Mouse (Mus musculus) lung, adult 2 months (tissue): ENCODE results near the gene Cmklr1. TPM values are rescaled to one million over a fixed set of nuclear protein-coding genes. Genes with fewer than 3 reads are reported as not detected.

Source experiments
- DNase-seq: peaks from one replicate; pipeline ENCODE4 v3.0.0; 2022
- H3K4me1 ChIP-seq: fragments of 200-500 bp; 2 replicates; pipeline ENCODE4 v1.6.1; 2011; ENCODE audit warnings: low read length; ENCODE audit not compliant: control insufficient read depth, insufficient read depth
- H3K4me3 ChIP-seq: fragments of 200-500 bp; replicated peaks from 2 replicates; pipeline ENCODE3; 2011; ENCODE audit warnings: low read depth, mild to moderate bottlenecking, control low read depth, low read length; ENCODE audit errors: extremely low read depth
- CTCF ChIP-seq: fragments of 200-500 bp; IDR thresholded peaks from 2 replicates; pipeline ENCODE4 v1.5.1; 2011; ENCODE audit warnings: mild to moderate bottlenecking, low read length, control low read depth; ENCODE audit not compliant: insufficient read depth
- POLR2A ChIP-seq: fragments of 200-500 bp; IDR thresholded peaks from 2 replicates; pipeline ENCODE4 v1.6.1; 2011; ENCODE audit warnings: low read depth, mild to moderate bottlenecking, control low read depth, low read length, borderline replicate concordance; ENCODE audit errors: extremely low read depth
- WGBS: fragments of 180-500 bp; shearing (Covaris S2); methylation state at CpG from one replicate; pipeline ENCODE4 v1.1.7; 2018; 5-methylcytosine and 5-hydroxymethylcytosine counted together
- polyA plus RNA-seq: library from polyadenylated mRNA; depleted of rRNA; stranded (reverse); fragments of >200 nt; gene quantifications from 2 replicates; pipeline ENCODE4 v1.2.3, GENCODE M21; 2012

Cmklr1 gene
- polyA plus RNA-seq, 1 experiment, result 271 TPM

DNA sequence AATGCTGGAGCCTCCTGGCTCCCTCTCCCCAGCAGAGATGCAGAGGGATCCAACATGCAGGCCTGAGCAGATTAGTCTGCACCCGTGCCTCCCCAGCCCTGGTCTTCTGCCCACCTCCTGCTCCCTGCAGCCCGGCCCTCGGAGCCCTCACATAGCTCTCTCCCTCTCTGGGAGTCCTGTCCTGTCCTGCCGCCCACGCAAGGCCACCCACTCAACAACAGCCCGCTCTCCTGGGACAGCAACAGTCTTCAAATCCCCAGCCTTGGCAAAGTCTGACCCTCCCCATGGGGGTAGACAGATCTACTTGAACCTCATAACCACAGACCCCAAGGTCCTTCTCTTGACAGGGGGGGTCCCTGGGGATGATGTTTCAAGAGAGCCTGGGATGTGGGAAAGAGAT, 39.7 kb downstream of the Cmklr1 start:
- WGBS, result 64% methylated on average over 6 of the region's 6 CpGs
- TF ChIP-seq CTCF, result no peak
- no peak for TF ChIP-seq POLR2A

DNA sequence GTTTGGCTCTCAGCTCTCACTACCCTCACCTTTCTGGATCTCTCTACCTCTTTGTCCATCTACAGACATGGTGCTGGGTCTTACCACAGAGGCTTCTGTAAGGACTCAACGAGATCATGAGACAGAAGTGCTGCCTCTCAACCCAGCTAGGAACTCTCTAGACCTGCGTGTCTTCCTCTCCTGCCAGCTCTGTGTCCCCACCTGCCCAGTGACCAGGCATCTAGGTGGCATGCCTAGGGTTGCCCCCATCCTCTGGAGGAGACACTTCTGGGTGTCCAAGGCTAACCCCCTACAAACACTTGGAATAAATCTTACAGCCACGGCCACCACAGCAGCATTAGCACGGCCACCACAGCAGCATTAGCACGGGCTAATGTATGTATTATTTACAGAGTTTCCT, 40.3 kb downstream of the Cmklr1 start:
- no peak for TF ChIP-seq CTCF
- TF ChIP-seq POLR2A, result no peak
- WGBS, result 66% methylated on average over 5 of the region's 5 CpGs
- Histone ChIP-seq H3K4me1 (peaks cover 2% of the 10 kb centered on the region), H3K4me3 (no peak overlapping the region)
- DNase-seq, result no peak

More for the DNA sequence above, 39.7 kb downstream of the Cmklr1 start:
- H3K4me1 ChIP-seq, result peaks cover 2% of the 10 kb centered on the region
- no peak overlapping the region for H3K4me3 ChIP-seq
- DNase-seq, result no peak

DNA sequence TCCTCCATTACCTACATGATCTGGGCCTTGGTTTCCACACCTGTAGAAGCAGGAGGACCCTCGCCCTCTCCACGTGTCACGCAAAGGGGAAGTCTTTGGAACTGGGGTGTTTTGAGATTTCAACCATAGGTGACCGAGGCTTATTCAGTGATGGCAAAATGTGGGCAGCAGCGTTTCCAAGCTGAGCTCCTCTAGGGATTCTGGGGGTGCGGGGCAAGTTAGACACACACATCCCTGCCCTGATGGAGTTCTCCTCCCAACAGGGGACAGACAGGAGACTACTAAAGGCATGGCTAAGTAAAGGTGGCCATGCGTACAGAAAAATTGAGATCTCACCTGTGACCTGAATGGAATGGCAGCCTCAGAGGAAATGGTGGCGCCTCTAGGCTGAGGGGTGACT, 41.7 kb downstream of the Cmklr1 start:
- WGBS, result 74% methylated on average over 8 of the region's 8 CpGs
- TF ChIP-seq POLR2A (no peak), CTCF (no peak)
- peaks cover 2% of the 10 kb centered on the region for H3K4me1 ChIP-seq
- no peak overlapping the region for H3K4me3 ChIP-seq
- no peak for DNase-seq

DNA sequence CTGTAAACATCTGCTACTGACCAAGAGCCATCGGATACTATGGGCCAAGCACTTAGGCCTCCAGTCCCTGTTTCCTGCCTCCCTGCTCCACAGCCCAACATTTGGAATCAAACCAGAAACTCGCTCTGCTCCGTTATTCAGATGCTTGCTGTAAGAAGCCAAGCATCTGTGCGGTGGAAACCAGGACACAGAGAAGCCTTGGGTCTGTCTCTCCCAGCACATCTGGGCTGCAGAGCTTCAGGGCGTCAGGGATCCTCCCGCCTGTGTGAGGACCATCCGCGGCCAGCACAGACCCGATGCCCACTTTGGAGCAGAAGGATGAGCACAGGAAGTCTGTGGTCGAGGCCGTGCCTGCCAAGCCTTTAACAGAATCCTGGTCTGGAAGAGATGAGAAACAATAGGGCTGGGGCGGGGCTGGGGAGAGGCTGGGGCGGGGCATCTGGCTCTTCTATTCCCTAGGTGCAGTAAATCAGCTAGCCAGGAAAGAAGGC, 42.2 kb downstream of the Cmklr1 start:
- peaks cover 2% of the 10 kb centered on the region for H3K4me1 ChIP-seq
- no peak overlapping the region for H3K4me3 ChIP-seq
- TF ChIP-seq POLR2A, result no peak
- TF ChIP-seq CTCF, result no peak
- 21% methylated on average over 13 of the region's 13 CpGs for WGBS
- DNase-seq, result no peak

DNA sequence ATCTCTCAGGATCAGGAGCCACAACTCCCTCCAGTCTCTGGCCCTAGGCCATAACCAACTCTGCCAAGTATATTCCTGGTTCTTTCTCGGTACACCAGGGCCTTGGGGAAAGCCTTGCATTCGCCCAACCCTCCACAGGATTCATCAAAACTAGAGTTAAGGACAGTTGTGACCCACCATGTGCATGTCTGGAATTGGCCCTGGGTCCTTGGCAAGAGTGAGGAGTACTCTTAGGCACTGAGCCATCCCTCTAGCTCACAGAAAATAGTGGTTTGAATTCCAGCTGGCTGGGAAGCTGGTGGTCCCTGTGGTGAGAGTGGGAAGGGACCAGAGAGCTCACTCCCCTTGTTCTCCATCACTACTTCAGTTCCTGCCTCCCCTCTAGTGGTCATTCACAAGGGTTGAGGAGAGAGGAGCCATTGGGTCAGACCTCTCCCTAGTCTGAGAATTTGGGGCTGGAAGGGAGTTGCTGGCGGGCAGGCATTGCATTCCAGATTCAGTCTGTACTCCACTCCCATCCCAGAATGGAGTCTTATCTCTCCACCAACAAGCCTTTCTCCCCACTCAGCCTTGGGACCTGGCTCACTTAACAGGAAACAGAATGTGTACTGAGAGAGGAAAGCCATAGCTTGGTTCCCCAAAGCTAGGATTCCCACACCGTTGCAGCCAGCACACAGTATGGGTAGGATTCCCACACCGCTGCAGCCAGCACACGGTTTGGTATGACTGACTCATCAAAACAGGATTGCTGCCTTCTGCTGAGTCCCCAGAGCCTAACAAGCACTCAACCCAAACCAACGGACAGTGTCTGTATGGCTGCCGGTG, 43.1 kb downstream of the Cmklr1 start:
- peaks cover 2% of the 10 kb centered on the region for H3K4me1 ChIP-seq
- DNase-seq, result no peak
- no peak overlapping the region for H3K4me3 ChIP-seq
- 63% methylated on average over 8 of the region's 8 CpGs for WGBS
- TF ChIP-seq POLR2A (no peak), CTCF (no peak)

DNA sequence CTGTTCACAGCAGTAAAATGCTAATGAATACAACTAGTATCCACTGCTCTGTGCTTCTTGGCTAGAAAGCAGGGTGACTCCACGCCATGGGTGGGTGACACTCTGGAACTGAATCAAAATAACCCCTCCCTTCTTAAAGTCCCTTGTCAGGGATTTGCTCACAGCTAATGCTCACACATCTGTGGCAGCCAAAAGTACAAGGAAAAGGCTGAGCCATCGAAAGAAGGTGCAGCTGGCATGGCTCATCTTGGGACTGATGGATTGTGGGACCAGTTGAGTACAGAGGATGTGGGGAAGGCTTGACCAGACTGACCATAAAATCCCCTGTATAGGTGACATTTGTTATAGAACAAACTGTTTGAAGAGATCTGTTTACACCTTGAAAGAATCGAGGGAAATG, 44.1 kb downstream of the Cmklr1 start:
- WGBS, result 56% methylated on average over 3 of the region's 3 CpGs
- no peak overlapping the region for H3K4me3 ChIP-seq
- no peak for DNase-seq
- TF ChIP-seq CTCF, result no peak
- TF ChIP-seq POLR2A, result no peak
- H3K4me1 ChIP-seq, result peaks cover 2% of the 10 kb centered on the region

DNA sequence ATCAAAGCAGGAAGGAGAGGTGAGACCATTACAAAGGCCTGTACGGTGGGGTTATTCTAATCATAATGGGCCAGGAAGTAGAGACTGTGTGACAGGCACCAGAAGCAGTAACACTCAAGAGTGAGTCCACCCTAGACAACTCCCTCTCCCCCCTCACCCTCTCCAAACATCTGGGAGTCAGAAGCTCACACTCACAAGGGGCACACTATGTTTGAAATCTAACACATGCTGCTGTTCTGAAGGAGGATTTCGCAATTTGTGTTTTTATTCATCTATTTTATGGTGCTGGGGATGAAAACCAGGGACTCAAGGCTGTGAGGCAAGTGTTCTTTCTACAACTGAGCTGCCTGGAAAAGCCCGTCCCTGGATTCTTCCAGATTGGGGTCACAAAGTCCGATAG, 45.5 kb downstream of the Cmklr1 start:
- no peak overlapping the region for H3K4me3 ChIP-seq
- no peak for DNase-seq
- 58% methylated on average over 4 of the region's 4 CpGs for WGBS
- H3K4me1 ChIP-seq, result peaks cover 2% of the 10 kb centered on the region
- TF ChIP-seq CTCF, result no peak
- TF ChIP-seq POLR2A, result no peak

DNA sequence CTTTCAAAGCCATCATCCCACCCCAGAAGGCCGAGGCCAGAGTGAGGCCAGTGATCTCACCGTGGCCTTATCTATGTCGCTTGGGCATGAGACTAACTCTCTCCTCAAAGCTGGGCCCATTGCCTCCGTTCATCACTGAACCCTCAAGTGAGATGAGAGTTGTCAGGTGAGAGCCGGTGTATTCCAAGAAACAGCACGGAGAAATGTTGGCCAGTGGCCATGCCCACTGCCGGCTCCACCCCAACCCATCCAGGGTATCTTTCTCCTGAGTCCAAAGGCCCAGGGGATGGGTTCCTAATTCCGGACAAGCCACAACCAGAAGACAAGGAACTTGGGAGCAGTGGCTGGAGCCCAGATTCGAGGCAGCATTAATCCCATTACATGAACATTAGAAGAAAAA, 46.8 kb downstream of the Cmklr1 start:
- DNase-seq, result no peak
- TF ChIP-seq POLR2A (no peak), CTCF (no peak)
- 69% methylated on average over 9 of the region's 9 CpGs for WGBS

DNA sequence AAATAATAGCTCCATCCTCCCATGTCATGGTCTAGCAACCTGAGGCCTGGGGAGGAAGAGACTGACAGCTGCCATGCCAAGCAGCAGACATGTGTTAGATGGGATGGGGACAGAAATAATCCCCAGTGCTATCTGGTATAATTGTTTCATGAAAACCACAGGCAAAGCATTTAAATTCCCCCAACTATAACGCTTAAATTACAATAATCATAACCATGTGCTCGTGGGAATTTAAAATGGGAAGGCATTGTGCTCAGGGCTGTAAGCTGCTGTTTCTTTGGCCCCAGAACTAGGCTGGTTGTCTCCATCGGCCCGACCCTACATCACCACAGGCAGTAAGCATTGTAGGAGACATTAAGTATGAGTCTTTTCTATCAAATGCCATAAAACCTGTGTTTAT, 49.4 kb downstream of the Cmklr1 start:
- TF ChIP-seq CTCF (no peak), POLR2A (no peak)
- DNase-seq, result no peak
- 82% methylated on average over 4 of the region's 4 CpGs for WGBS
- no peaks in the 10 kb centered on the region for H3K4me1 ChIP-seq
- H3K4me3 ChIP-seq, result no peak overlapping the region

More for the DNA sequence above, 46.8 kb downstream of the Cmklr1 start:
- peaks cover 2% of the 10 kb centered on the region for H3K4me1 ChIP-seq
- H3K4me3 ChIP-seq, result no peak overlapping the region

DNA sequence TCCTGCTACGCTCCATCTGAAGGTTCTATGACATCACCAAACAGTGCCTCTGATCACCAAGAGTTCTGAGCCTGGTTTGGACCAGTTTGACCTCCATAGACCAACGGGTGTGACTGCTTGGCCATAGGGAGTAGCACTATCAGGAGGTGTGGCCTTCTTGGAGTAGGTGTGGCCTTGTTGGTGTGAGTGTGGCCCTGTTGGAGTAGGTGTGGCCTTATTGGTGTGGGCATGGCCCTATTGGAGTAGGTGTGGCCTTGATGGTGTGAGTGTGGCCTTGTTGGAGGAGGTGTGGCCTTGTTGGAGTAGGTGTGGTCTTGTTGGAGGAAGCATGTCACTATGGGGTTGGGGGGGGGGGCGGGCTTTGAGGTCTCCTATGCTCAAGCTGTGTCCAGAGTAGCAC, 50.0 kb downstream of the Cmklr1 start:
- TF ChIP-seq CTCF (no peak), POLR2A (no peak)
- DNase-seq, result no peak
- 66% methylated on average over 3 of the region's 3 CpGs for WGBS
- Histone ChIP-seq H3K4me1 (no peaks in the 10 kb centered on the region), H3K4me3 (no peak overlapping the region)
